Mouse (Mus musculus): ENCODE results near the gene Gm20388.
A peak's percentile ranks its signal among the peaks of the same experiment; 100 is the strongest.
"Not testable (repeated sequence)": the region's sequence is repeated elsewhere in the genome, so short reads cannot be mapped to it uniquely, and the experiment has no call there.

Gm20388 gene

DNA sequence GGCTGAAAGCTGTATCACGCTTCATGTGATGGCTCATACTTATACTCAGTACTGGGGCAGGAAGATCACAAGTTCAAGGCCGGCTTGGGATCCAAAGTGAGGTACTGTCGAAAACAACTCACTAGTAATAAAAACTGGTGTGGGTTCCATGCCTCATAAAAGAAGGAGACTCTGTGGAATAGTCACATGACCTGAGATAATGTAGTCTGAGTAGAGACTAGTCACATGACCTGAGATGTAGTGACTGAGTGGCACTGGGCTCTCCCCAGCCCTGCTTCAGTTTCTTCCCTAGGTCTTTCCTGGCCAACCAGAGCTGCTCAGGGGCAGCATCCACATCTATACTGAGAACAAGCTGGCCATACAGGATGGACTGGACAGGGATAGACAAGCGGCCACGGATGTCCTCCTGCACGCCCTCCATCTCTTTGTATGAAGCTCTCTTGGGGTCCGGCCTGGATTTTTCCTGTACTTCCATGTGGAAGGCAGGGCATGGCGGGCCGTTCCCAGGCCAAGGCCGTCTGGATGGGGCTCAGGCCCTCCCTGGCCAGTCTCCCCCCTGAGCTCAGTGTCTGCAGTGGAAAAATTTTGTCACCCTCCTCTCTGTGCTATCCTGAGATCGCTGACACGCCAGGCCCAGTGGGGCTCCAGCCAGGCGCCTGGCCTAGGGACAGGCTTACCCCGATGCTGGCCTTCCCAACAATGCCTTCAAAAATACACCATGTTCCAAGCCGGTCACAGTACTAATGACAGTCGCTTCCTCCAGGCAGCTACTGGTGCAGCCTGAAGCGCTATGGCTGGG, 2713.4 kb downstream of the Gm20388 start:
- DNase-seq, result no peak

GRCm38 (mm10) chr8:122624653-122625052, 2714.0 kb downstream of the Gm20388 start:
- DNase-seq, result no peak

DNA sequence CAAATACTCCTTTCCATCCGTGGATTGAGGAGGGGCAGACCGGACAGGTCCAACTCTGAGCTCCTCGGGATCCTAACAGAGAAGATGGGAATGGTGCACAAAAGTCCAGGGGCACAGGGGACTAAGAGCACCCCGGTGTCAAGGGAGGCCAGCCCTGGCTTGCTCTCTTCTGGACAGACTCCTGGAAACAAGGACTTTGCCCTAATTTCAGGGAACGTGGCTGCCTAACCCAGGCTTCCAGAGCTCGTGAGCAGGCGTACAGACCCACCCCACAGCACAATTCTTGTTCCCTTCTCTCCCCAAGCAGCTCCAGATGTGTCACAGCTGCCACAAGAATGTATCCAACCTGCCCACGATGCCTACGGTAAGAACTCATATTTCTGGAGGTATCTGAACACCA, 2715.2 kb downstream of the Gm20388 start:
- DNase-seq, result no peak

GRCm38 (mm10) chr8:122626896-122627295, 2716.3 kb downstream of the Gm20388 start:
- no peak for DNase-seq

GRCm38 (mm10) chr8:122629388-122629787, 2718.7 kb downstream of the Gm20388 start:
- no peak for DNase-seq

GRCm38 (mm10) chr8:122630696-122631095, 2720.1 kb downstream of the Gm20388 start:
- no peak for DNase-seq

GRCm38 (mm10) chr8:122632134-122632533, 2721.5 kb downstream of the Gm20388 start:
- DNase-seq, result not testable (repeated sequence)

DNA sequence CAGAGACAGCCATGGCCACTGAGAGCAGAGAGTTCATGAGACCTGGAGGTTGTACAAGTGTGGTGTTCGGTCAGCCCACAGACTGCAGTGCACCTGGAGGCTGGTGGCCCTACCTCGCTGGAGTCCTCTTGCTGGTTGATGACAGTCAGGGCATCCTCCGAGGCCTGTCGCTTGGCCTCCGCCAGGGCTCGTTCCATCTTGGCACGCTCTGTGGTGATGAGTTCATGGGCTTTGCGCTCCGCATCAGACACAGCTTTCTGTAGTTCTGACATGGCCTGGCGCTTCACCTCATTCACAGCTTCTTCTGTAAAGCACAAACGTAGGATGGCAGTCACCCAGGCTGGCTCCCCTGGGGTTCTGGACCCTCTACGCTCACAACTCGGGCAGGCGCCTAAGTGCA, 2722.6 kb downstream of the Gm20388 start:
- no peak for DNase-seq

DNA sequence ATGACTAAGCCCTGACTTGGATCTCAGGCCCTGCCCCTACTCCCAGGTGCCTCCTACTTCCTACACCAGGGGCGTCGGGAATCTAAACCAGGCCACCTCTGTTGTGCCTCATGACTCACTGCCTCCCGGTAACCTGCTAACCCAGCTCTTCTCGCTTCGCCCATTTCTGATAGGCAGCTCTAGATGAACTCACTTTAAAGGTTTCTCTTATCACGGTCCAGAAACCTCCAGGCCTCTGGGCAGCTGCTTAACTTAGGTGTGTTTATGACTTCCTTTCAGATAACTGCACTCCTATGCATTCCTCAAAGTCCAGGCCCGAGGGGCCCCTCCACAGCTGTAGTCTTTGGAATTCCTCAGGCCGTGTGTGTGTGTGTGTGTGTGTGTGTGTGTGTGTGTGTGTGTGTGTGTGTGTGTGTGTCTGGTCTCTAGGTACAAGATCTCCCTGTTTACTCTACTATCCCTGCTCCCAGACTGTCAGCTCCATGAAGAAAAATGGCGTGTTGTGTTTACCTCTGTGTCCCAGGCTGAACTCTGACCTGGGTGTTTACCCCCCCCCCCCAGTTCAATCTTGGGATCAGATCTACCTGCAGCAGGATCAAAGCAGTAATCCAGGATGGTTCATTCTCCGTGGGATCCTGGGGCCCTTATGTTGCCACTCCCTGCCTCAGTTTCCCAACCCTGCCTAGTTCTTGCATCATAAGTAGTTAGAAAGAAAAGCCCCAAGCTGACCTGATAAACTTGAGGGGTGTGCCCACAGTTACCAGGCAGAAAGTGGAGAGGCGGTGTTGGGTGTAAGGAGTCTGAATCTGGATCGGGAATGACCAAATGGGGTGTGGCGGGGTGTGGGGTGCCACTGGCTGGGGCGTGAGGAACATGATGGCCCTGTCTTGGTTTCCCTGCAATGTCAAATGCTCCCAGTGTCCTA, 2725.5 kb downstream of the Gm20388 start:
- peak; percentile 70 for DNase-seq

DNA sequence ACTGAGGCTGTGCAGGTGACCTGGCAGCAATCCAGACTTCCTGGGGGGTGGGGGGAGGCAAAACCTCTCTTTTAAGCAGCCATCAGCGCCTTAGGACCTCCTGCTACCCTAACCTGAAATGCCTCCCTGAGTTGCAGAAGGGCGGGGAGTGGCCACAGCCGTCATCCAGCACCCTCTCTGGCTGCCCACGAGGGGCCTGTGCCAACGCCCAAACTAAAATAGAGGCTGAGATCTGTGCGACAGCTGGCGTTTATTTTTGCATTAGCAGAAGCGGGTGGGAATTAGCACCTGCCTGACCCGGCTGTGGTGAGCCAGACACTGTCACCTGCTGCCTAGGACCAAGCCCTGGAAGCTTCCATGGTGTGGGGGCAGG, 2726.1 kb downstream of the Gm20388 start:
- no peak for DNase-seq

GRCm38 (mm10) chr8:122637230-122637629, 2726.6 kb downstream of the Gm20388 start:
- no peak for DNase-seq

DNA sequence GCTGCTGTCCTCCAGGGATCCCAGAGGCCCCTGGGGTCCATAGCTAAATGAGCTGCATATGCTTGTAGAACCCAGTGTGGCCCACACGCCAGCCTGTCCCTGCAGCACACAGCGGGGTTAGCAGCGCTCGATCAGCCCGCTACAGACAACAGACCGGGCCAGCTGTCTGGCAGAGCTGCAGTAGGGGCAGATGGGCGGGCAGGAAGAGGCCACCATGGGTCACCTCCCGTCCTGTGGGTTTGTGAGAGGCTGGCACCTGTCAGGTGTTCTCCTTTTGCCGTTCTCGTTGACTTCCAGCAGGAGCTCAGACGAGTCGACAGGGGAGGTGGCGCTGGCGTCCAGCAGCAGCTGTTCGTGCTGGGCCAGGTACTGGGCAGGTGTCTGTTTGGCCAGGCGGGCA, 2728.0 kb downstream of the Gm20388 start:
- DNase-seq, result no peak

- no peak for DNase-seq
These were observed 2729.0 kb downstream of the Gm20388 start for GRCm38 (mm10) chr8:122639521-122640248.

- no peak for DNase-seq
These were observed 2730.2 kb downstream of the Gm20388 start for GRCm38 (mm10) chr8:122640825-122641224.

DNA sequence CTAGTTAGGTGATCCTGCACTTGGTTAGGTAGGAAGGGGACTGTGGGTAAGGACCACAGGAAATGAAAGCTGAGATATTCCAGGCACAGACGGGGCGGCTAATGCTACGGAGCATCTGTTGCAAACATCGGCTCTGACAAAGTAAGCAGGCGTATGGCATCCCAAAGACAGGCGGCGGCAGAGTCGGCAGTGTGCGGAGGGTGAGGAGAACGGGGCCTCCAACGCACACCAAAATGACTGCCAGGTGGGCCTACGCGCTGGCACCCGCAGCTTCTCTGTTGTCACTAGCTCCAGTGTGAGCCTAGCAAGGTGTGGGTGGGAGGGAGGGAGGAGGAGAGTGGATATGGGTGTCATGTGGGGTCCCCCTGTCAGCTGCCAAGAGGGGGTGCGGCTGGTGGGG, 2730.8 kb downstream of the Gm20388 start:
- no peak for DNase-seq

GRCm38 (mm10) chr8:122642071-122642470, 2731.4 kb downstream of the Gm20388 start:
- DNase-seq, result no peak

- no peak for DNase-seq
These were observed 2733.7 kb downstream of the Gm20388 start for GRCm38 (mm10) chr8:122644175-122644954.

- no peak for DNase-seq
These were observed 2735.7 kb downstream of the Gm20388 start for GRCm38 (mm10) chr8:122646337-122646736.

- no peak for DNase-seq
These were observed 2737.7 kb downstream of the Gm20388 start for GRCm38 (mm10) chr8:122648192-122648970.

DNA sequence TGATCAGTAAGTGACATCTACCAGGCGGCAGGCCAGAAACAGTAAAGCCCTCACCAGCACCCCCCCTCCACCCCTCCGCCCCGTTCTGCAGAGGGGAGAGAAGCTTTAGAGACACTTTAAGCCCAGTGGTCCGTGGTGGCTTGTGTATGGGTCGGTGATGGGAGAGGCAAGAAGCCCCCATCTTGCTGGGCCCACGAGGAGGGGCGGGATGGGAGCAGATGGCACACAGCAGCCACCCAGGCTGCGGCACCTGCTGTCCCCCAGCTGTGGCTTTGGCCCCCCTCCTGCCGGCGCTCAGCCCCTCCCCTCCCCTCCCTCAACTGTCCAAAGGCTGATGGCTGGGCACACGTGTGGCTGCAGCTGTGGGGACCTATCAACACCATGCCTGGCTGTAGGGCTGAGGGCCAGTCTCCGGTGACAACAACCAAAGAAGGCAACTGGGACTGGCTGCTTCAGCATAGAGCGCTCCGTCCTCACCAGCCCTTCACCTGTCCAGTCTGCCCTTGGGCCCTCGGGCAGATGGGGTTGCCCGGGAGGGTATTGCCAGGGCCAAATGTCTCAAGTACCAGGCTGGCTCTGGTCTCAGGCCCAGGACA, 2740.8 kb downstream of the Gm20388 start:
- DNase-seq, result no peak

DNA sequence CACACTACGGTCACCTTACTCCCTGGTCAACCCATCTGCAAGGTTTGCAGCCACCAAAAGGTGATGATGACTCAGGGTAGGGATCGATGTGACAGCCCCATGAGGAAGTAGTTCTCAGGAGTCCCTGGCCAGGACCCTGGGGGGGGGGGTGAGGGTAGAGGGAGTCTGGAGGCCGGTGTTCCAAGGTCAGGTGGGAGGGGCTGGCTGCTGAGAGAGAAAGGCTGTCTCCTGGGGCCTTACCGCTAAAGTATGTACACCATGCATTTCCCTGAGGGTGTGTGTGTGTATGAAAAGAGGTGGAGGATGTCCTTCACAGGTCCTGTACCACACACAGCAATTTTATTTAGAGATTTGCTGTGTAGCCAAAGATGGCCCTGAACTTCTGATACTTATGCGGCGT, 2742.0 kb downstream of the Gm20388 start:
- no peak for DNase-seq

All from liver (tissue).